Mouse (Mus musculus) liver, adult 2 months (tissue): ENCODE data around the gene Actr3b.

Source experiments
- CTCF ChIP-seq: fragments of 200-500 bp; IDR thresholded peaks from 2 replicates; pipeline ENCODE4 v1.5.1; 2011; ENCODE audit warnings: low read depth, low read length, control low read depth
- POLR2A ChIP-seq: fragments of 200-500 bp; IDR thresholded peaks from 2 replicates; pipeline ENCODE4 v1.6.1; 2011; ENCODE audit warnings: low read length, control low read depth; ENCODE audit not compliant: insufficient read depth; ENCODE audit errors: extremely low read depth

DNA sequence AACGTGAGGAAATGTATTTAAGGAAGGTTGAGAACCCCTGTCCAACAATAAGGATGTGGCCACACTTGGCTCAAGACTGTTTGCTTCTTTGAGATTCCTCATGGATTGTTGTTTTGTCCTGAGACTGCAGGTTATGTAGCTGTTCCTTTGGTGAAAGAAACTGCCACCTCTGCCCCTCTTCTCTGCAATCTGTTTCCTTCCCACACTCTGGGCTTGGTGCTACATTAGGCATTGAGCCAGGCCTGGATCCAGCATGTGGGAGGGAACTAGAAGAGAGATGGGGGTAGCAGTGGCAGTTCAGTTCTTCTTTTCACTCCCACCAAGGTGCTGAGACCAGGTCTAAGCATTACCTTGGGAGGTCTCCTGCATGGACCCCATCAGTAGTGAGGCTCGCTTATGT, 23.9 kb upstream of the Actr3b start:
- TF ChIP-seq CTCF (no peak), POLR2A (no peak)
